Mouse (Mus musculus) liver, embryonic 14.5 days (tissue): ENCODE data around the gene Itga11. TPM values are rescaled to one million over a fixed set of nuclear protein-coding genes. Genes with fewer than 3 reads are reported as not detected.

Experiments used
- ATAC-seq: fragments of 200-750 bp; cut with Nextera tagmentation; 2 replicates; pipeline ENCODE4 v1.8.0; 2017; ENCODE audit warnings: moderate number of reproducible peaks, mild to moderate bottlenecking, moderate library complexity; ENCODE audit not compliant: insufficient read depth
- DNase-seq, 3 experiments: peaks; one replicate each; pipeline ENCODE4 v3.0.0-alpha.2; 2012 to 2013; ENCODE audit warnings: low read depth in 3 of 3, low spot score in 3 of 3
- H3K27ac ChIP-seq: fragments of 300-500 bp; sonication (generic); 2 replicates; pipeline ENCODE4 v1.5.1; 2014; ENCODE audit warnings: moderate library complexity, mild to moderate bottlenecking, control low read depth, inconsistent platforms
- H3K27me3 ChIP-seq: fragments of 300-500 bp; sonication (generic); 2 replicates; pipeline ENCODE4 v1.6.1; 2014; ENCODE audit warnings: mild to moderate bottlenecking, low read length, moderate library complexity; ENCODE audit not compliant: control insufficient read depth, insufficient read depth
- H3K36me3 ChIP-seq: fragments of 300-500 bp; sonication (generic); replicated peaks from 2 replicates; pipeline ENCODE4 v1.6.1; 2014; ENCODE audit warnings: low read depth; ENCODE audit not compliant: control insufficient read depth, insufficient read depth
- H3K4me1 ChIP-seq, 2 experiments: fragments of 200-500 bp in 1 of 2; fragments of 300-500 bp in 1 of 2; sonication (generic) in 1 of 2; replicated peaks; 2 replicates each; pipeline ENCODE4 v1.6.1; 2012 to 2014; ENCODE audit warnings: antibody characterized with exemption in 1 of 2, inconsistent platforms in 1 of 2, low read length in 1 of 2; ENCODE audit not compliant: control insufficient read depth in 2 of 2, insufficient read depth in 2 of 2
- H3K4me2 ChIP-seq: fragments of 300-500 bp; sonication (generic); 2 replicates; pipeline ENCODE4 v1.6.1; 2014; ENCODE audit warnings: low read depth, mild to moderate bottlenecking, control low read depth, moderate library complexity
- H3K4me3 ChIP-seq, 2 experiments: fragments of 200-500 bp in 1 of 2; fragments of 300-500 bp in 1 of 2; sonication (generic) in 1 of 2; 2 replicates each; pipeline ENCODE4 v1.5.1; 2012 to 2014; ENCODE audit warnings: low read depth in 2 of 2, low read length in 2 of 2, mild to moderate bottlenecking in 2 of 2, control low read depth in 1 of 2, inconsistent platforms in 1 of 2, moderate library complexity in 1 of 2; ENCODE audit not compliant: insufficient read depth in 1 of 2
- H3K9ac ChIP-seq: fragments of 300-500 bp; sonication (generic); replicated peaks from 2 replicates; pipeline ENCODE4 v1.6.1; 2014; ENCODE audit warnings: mild to moderate bottlenecking, control low read depth, moderate library complexity
- H3K9me3 ChIP-seq: fragments of 300-500 bp; sonication (generic); 2 replicates; pipeline ENCODE4 v1.6.1; 2016; ENCODE audit warnings: low read length, mixed read lengths; ENCODE audit not compliant: control insufficient read depth
- CTCF ChIP-seq: IDR thresholded peaks from 2 replicates; pipeline ENCODE4 v1.5.1; 2016; ENCODE audit warnings: antibody characterized with exemption, low read depth, control low read depth
- EP300 ChIP-seq: IDR thresholded peaks from 2 replicates; pipeline ENCODE4 v1.6.1; 2016; ENCODE audit warnings: antibody characterized with exemption, low read depth
- WGBS: fragments of 180-500 bp; shearing (Covaris S2); extraction: QIAGEN DNeasy Blood & Tissue Kit; methylation state at CpG from one replicate; pipeline ENCODE4 v1.1.7; 2014; ENCODE audit not compliant: insufficient replicate concordance; 5-methylcytosine and 5-hydroxymethylcytosine counted together
- polyA plus RNA-seq, 2 experiments: library from polyadenylated mRNA; depleted of rRNA in 1 of 2; stranded (reverse) in 1 of 2; unstranded in 1 of 2; fragments of >200 nt; fragmentation: Nextera tagmentation in 1 of 2; extraction: Ambion mirVana in 1 of 2; gene quantifications; 2 replicates each; pipeline versions ENCODE4 v1.2.1 to v1.2.3; 2012 to 2014

The Itga11 gene
- polyA plus RNA-seq, 2 experiments = 0.07 to 0.08 TPM

GRCm38 (mm10) chr9:62640188-62640587, 37.4 kb upstream of the Itga11 start:
- Histone ChIP-seq H3K4me2 (no peak overlapping the region), H3K27me3 (no peaks in the 10 kb centered on the region), H3K36me3 (no peaks in the 10 kb centered on the region), H3K27ac (no peak overlapping the region), H3K9me3 (no peaks in the 10 kb centered on the region), H3K4me3 (no peak overlapping the region), H3K9ac (no peak overlapping the region), H3K4me1 (no peaks in the 10 kb centered on the region)
- DNase-seq (no peak), ATAC-seq (no peak)
- 73% methylated on average over 2 of the region's 2 CpGs for WGBS
- no peak for TF ChIP-seq CTCF
- TF ChIP-seq EP300 = no peak

DNA sequence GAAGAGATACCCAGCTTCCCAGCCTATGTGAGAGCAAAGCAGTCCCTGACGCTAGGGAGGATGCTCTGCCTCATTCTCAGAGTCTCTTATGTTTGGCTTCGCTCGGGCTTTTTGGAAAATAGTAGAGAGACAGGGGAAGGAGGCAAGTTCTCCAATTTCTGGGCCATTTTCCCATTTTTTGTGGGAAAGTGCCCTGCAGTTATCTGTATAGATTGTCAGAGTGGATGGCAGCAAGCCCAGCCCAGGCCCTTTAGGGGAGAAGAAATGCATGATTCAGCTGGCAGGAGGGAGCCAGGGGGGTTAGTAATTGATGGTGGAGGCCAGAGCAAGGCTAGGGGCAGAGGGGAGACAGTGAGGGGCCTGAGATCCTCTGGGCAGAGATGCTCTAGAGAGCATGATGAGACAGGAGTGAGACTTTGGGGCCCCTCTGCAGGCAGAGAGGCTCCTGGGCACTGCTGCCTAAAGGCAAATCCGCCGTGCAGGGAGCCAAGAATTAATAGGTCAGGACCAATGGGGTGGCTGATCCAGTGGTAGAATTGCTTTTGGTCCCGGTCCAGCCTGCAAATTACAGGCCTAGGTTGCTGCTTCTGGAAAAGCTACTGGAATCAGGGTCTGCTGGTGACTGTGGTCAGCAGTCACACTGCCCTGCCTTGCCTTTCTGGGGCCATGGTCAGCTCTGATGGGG, 31.8 kb upstream of the Itga11 start:
- H3K4me1 ChIP-seq = no peaks in the 10 kb centered on the region
- ATAC-seq (no peak), DNase-seq (no peak)
- H3K36me3 ChIP-seq = no peaks in the 10 kb centered on the region
- H3K27ac ChIP-seq = no peak overlapping the region
- WGBS = 63% methylated on average over 6 of the region's 6 CpGs
- TF ChIP-seq CTCF = no peak
- no peak for TF ChIP-seq EP300
- H3K27me3 ChIP-seq = no peaks in the 10 kb centered on the region
- no peak overlapping the region for H3K4me2 ChIP-seq
- H3K9me3 ChIP-seq = no peaks in the 10 kb centered on the region
- H3K9ac ChIP-seq = no peak overlapping the region
- H3K4me3 ChIP-seq = no peak overlapping the region

- H3K4me3 ChIP-seq = no peak overlapping the region
Observed at GRCm38 (mm10) chr9:62646721-62647183, 30.9 kb upstream of the Itga11 start.

GRCm38 (mm10) chr9:62649444-62649843, 28.2 kb upstream of the Itga11 start:
- no peaks in the 10 kb centered on the region for H3K27me3 ChIP-seq
- ATAC-seq (no peak), DNase-seq (no peak)
- TF ChIP-seq EP300 (no peak), CTCF (no peak)
- H3K4me3 ChIP-seq = no peak overlapping the region
- 68% methylated on average over 3 of the region's 3 CpGs for WGBS
- H3K4me1 ChIP-seq = no peaks in the 10 kb centered on the region
- H3K9ac ChIP-seq = no peak overlapping the region
- no peak overlapping the region for H3K4me2 ChIP-seq
- H3K27ac ChIP-seq = no peak overlapping the region
- H3K9me3 ChIP-seq = no peaks in the 10 kb centered on the region
- no peaks in the 10 kb centered on the region for H3K36me3 ChIP-seq

More at GRCm38 (mm10) chr9:62646721-62647183, 30.9 kb upstream of the Itga11 start:
- Histone ChIP-seq H3K9ac (no peak overlapping the region), H3K27me3 (no peaks in the 10 kb centered on the region), H3K4me1 (no peaks in the 10 kb centered on the region), H3K36me3 (no peaks in the 10 kb centered on the region), H3K27ac (no peak overlapping the region), H3K9me3 (no peaks in the 10 kb centered on the region), H3K4me2 (no peak overlapping the region)
- ATAC-seq (no peak), DNase-seq (no peak)
- 51% methylated on average over 7 of the region's 7 CpGs for WGBS
- TF ChIP-seq EP300 = no peak
- no peak for TF ChIP-seq CTCF

- TF ChIP-seq EP300 (no peak), CTCF (no peak)
- H3K4me1 ChIP-seq = no peaks in the 10 kb centered on the region
- H3K4me3 ChIP-seq = no peak overlapping the region
- DNase-seq (no peak), ATAC-seq (no peak)
- WGBS = 65% methylated on average over 6 of the region's 6 CpGs
- H3K4me2 ChIP-seq = no peak overlapping the region
- H3K27ac ChIP-seq = no peak overlapping the region
- H3K27me3 ChIP-seq = no peaks in the 10 kb centered on the region
- no peaks in the 10 kb centered on the region for H3K36me3 ChIP-seq
- H3K9me3 ChIP-seq = no peaks in the 10 kb centered on the region
- H3K9ac ChIP-seq = no peak overlapping the region
Observed at GRCm38 (mm10) chr9:62650764-62651163, 26.9 kb upstream of the Itga11 start.
